19 mouse cellular contexts compared by ENCODE assay signal in genomic region chr3:142085938-142086337, GRCm38 (mm10).
"Had no signal": no experiment of that assay in that cellular context is flagged by ENCODE, and none has a peak within 500 bp of the region (broad histone marks: within the 10 kb centered on the region; RNA-seq: fewer than 3 reads in every experiment).

No protein-coding gene starts in this region.

- ATAC-seq: liver, postnatal 0 days; lung, postnatal 0 days; midbrain, embryonic 13.5 days; midbrain, embryonic 15.5 days had no signal

- H3K27ac ChIP-seq: liver, embryonic 15.5 days; lung, embryonic 15.5 days; macrophage; midbrain, embryonic 13.5 days; midbrain, embryonic 15.5 days; neural tube, embryonic 12.5 days had no signal

- H3K4me3 ChIP-seq: liver, embryonic 15.5 days; lung, embryonic 15.5 days; megakaryocyte, embryonic 14.5 days; midbrain, embryonic 13.5 days; midbrain, embryonic 15.5 days; neural tube, embryonic 12.5 days had no signal

- H3K9me3 ChIP-seq: liver, embryonic 15.5 days; lung, embryonic 15.5 days; midbrain, embryonic 13.5 days; midbrain, embryonic 15.5 days; neural tube, embryonic 12.5 days had no signal

- H3K36me3 ChIP-seq: liver, embryonic 15.5 days; lung, embryonic 15.5 days; midbrain, embryonic 13.5 days; midbrain, embryonic 15.5 days; neural tube, embryonic 12.5 days had no signal

- H3K27me3 ChIP-seq: liver, embryonic 15.5 days; lung, embryonic 15.5 days; megakaryocyte, embryonic 14.5 days; midbrain, embryonic 13.5 days; midbrain, embryonic 15.5 days; neural tube, embryonic 12.5 days had no signal

- H3K4me1 ChIP-seq: liver, embryonic 15.5 days; megakaryocyte, embryonic 14.5 days; midbrain, embryonic 13.5 days; midbrain, embryonic 15.5 days; neural tube, embryonic 12.5 days had no signal

- DNase-seq: liver, postnatal 0 days; lung, adult 2 months; lung, postnatal 14 days; lung, postnatal 36 days; right cerebral cortex, adult 18-20 months; right cerebral cortex, postnatal 25 days; right cerebral cortex, postnatal 4 days; spleen, adult 18-20 months; thymus, adult 2 months; thymus, postnatal 25 days; thymus, postnatal 4 days had no signal
